Mouse (Mus musculus) left cerebral cortex, adult 9 months (tissue): ENCODE results near the gene Col9a1.

ENCODE experiments used
- DNase-seq, 2 experiments: peaks; one replicate each; pipeline ENCODE4 v3.0.0; 2022; ENCODE audit warnings: low spot score in 2 of 2

Gene Col9a1

DNA sequence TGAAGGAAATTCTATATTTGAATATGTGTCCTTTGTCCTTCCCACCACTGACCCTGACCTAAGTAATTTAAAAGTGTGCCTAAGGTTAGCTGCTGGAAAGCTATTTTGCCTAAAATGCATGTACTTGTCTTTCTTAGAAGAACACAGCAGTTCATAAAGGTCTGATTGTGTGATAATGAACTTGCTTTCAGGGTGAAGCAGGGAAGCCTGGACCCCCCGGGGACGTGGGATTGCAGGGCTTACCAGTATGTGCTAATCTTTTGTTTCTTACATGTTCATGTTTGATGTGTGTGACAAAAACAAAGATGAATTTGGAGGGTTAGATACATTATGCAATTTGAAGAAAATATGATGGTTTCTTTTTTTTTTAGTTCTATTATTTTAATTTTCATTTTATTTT, 44.8 kb downstream of the Col9a1 start:
- DNase-seq: no peak

GRCm38 (mm10) chr1:24222981-24223612, 45.7 kb downstream of the Col9a1 start:
- DNase-seq: peak in 1 of 2 experiments; percentile 56

- DNase-seq: peak; percentile 32 to 56
These were observed 48.6 kb downstream of the Col9a1 start for GRCm38 (mm10) chr1:24225825-24226526.

GRCm38 (mm10) chr1:24226941-24227711, 49.7 kb downstream of the Col9a1 start:
- no peak for DNase-seq

GRCm38 (mm10) chr1:24229552-24229951, 52.1 kb downstream of the Col9a1 start:
- peak in 1 of 2 experiments; percentile 46 for DNase-seq

DNA sequence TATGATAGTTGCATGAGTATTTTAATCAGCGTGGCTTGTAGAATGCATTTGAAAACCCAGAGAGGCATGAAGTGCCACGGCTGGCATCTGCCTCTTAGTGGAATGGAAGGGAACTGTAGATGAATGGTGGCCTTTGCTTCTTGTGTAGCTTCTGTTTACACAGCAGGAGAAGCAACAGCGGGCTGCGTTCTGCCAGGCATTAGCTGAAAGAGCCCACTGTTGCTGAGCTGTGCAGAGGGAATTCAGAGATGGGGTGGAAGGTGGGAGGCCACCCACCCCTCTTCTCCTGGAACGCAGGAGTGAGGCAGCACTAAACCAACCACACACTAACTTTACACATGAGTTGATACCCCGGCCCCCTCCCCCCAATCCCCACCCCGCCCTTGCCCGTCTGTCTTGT, 53.0 kb downstream of the Col9a1 start:
- no peak for DNase-seq

DNA sequence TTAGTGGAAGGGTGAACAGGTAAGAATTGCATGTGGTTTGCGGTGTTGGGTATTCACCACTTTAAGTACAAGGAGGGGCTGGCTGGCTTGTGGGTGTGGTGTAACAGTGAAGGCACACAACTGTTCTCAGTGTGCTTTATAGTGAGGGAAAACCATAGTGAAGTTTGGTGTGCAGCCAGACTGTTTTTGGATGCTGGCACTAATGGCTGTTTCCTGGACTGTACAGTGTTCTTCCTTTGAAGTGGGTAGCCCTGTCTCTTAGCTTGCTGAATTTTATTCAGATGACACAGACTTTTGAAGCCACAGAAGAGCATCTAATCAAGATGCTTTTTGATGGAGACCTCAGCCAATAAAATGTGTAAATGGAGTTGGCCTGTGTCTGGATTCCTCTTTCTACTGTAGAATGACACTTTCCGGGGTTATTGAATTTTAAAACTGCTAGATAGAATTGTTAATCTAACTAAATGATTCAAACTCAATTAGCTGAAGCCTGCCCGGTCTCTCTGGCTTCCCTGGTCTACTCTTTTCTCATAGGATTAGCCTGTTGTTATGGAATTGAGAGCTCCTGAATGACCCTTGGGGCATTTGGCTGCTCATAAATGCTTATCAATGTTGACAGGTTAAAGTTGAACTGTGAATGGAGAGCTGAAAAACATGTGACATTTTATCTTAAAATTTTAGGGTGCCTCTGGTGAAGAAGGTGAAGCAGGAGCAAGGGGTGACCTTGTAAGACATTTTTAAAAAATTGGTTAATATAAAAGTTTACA, 54.3 kb downstream of the Col9a1 start:
- no peak for DNase-seq

DNA sequence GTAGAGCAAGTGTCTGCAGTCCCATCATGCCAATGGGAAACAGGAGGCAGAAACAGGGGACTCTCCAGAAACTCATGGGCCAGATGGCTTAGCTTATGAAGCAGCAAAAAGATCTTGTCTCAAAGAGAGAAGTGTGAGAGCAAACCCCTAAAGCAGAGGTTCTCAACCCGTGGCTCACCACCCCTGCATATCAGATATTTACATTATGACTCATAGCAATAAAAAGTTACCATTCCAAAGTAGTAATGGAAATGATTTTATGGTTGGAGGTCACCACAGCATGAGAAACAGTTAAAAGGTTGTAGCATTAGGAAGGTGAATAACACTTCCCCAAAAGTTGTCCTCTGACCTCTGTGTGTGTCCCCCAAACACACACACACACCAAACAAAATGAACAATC, 58.9 kb downstream of the Col9a1 start:
- DNase-seq: no peak

- DNase-seq: no peak
These were observed 62.8 kb downstream of the Col9a1 start for GRCm38 (mm10) chr1:24240039-24240691.

GRCm38 (mm10) chr1:24244931-24245330, 67.5 kb downstream of the Col9a1 start:
- DNase-seq: no peak

GRCm38 (mm10) chr1:24245700-24246375, 68.4 kb downstream of the Col9a1 start:
- no peak for DNase-seq

- DNase-seq: no peak
These were observed 71.1 kb downstream of the Col9a1 start for GRCm38 (mm10) chr1:24248294-24249104.

DNA sequence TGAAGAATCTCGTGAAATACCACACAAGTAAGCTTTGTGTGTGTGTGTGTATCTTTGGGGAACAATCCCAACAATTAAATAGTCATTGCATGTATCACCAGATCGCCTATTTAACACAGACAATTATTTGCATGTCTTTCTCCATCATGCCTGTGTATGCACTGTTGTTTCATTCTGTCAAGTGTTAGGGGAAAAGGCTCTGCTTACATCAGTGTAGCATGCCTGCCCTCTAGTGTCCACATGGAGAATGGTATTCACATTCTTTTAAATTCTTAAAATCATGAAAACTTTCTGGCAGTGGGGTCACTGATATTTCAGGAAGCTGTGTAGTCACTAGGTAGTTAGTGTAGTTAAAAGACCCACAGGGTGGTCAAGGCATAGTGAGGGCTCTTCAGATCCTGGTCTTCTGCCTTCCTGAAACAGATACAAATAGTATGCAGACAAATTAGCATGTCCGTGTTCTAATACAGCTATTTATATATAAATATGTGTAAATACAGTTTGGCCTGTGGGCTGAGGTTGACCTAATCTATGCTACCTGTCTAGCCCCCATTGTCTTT, 71.8 kb downstream of the Col9a1 start:
- DNase-seq: peak in 1 of 2 experiments; percentile 63

- DNase-seq: no peak
These were observed 80.6 kb downstream of the Col9a1 start for GRCm38 (mm10) chr1:24257961-24258360.

GRCm38 (mm10) chr1:24259419-24259818, 82.0 kb downstream of the Col9a1 start:
- no peak for DNase-seq

- DNase-seq: no peak
These were observed 83.8 kb downstream of the Col9a1 start for GRCm38 (mm10) chr1:24261181-24261580.

- no peak for DNase-seq
These were observed 89.6 kb downstream of the Col9a1 start for GRCm38 (mm10) chr1:24267022-24267421.

DNA sequence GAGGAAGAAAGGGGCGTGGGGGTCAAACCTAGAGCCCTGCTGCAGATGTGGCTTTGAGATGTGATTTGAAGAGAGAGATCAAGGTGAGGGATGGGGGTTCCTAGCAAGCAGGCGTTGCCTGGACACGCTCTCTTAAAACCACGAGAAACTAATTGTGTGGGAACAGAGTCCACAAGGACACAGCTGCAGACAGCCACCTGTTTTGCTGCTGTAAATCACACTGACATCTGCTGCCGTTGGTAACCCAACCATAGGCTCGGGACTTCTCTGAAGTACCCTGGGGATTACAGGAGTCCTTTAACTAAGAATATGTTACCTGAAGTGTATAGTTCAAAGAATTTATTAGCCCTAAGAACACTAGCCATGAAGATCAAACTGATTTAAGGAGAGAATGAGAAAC, 109.0 kb downstream of the Col9a1 start:
- no peak for DNase-seq

- no peak for DNase-seq
These were observed 115.1 kb downstream of the Col9a1 start for GRCm38 (mm10) chr1:24292515-24292914.
